Mouse (Mus musculus): ENCODE data around the gene Opalin. TPM values are rescaled to one million over a fixed set of nuclear protein-coding genes. Genes with fewer than 3 reads are reported as not detected.

The Opalin gene
- polyA plus RNA-seq, 1 experiment from 2014 or later, result not detected

GRCm38 (mm10) chr19:41071500-41071899 lies 5.4 kb downstream of the Opalin start:
- H3K4me1 ChIP-seq, result no peaks in the 10 kb centered on the region
- H3K4me3 ChIP-seq, result no peak overlapping the region
- H3K36me3 ChIP-seq, result no peaks in the 10 kb centered on the region
- H3K9ac ChIP-seq, result no peak overlapping the region
- H3K9me3 ChIP-seq, result no peaks in the 10 kb centered on the region
- H3K4me2 ChIP-seq (replicated peaks), result no peak overlapping the region
- ATAC-seq (ENCODE audit: low FRiP score, low read depth), result no peak
- H3K27me3 ChIP-seq (replicated peaks), result no peaks in the 10 kb centered on the region
- H3K27ac ChIP-seq, result no peak overlapping the region
- 9% methylated on average over 8 of the region's 8 CpGs for WGBS

- no peak overlapping the region for H3K4me3 ChIP-seq
- no peak overlapping the region for H3K4me2 ChIP-seq (replicated peaks)
- ATAC-seq (ENCODE audit: low FRiP score, low read depth), result no peak
- WGBS, result 67% methylated on average over 4 of the region's 4 CpGs
- H3K27me3 ChIP-seq (replicated peaks), result no peaks in the 10 kb centered on the region
- H3K36me3 ChIP-seq, result no peaks in the 10 kb centered on the region
- no peak overlapping the region for H3K9ac ChIP-seq
- no peak overlapping the region for H3K27ac ChIP-seq
- no peaks in the 10 kb centered on the region for H3K9me3 ChIP-seq
- H3K4me1 ChIP-seq, result no peaks in the 10 kb centered on the region
Observed at GRCm38 (mm10) chr19:41054702-41055101, 22.2 kb downstream of the Opalin start.

GRCm38 (mm10) chr19:41053530-41053929 lies 23.4 kb downstream of the Opalin start:
- H3K4me3 ChIP-seq, result no peak overlapping the region

GRCm38 (mm10) chr19:41052247-41052646 lies 24.7 kb downstream of the Opalin start:
- Histone ChIP-seq H3K4me1 (no peaks in the 10 kb centered on the region), H3K27ac (no peak overlapping the region), H3K27me3 (replicated peaks) (no peaks in the 10 kb centered on the region), H3K36me3 (no peaks in the 10 kb centered on the region), H3K4me2 (replicated peaks) (no peak overlapping the region), H3K9me3 (no peaks in the 10 kb centered on the region), H3K4me3 (no peak overlapping the region), H3K9ac (no peak overlapping the region)
- no peak for ATAC-seq (ENCODE audit: low FRiP score, low read depth)
- WGBS, result 64% methylated on average over 5 of the region's 5 CpGs

More at GRCm38 (mm10) chr19:41053530-41053929, 23.4 kb downstream of the Opalin start:
- no peaks in the 10 kb centered on the region for H3K36me3 ChIP-seq
- no peak overlapping the region for H3K9ac ChIP-seq
- ATAC-seq (ENCODE audit: low FRiP score, low read depth), result no peak
- WGBS, result 41% methylated on average over 10 of the region's 10 CpGs
- H3K4me1 ChIP-seq, result no peaks in the 10 kb centered on the region
- no peak overlapping the region for H3K27ac ChIP-seq
- H3K4me2 ChIP-seq (replicated peaks), result no peak overlapping the region
- no peaks in the 10 kb centered on the region for H3K27me3 ChIP-seq (replicated peaks)
- H3K9me3 ChIP-seq, result no peaks in the 10 kb centered on the region

GRCm38 (mm10) chr19:41051714-41052113 lies 25.2 kb downstream of the Opalin start:
- no peak overlapping the region for H3K27ac ChIP-seq
- no peak overlapping the region for H3K4me3 ChIP-seq
- no peak overlapping the region for H3K9ac ChIP-seq
- H3K4me1 ChIP-seq, result no peaks in the 10 kb centered on the region
- ATAC-seq (ENCODE audit: low FRiP score, low read depth), result no peak
- 84% methylated on average over 1 of the region's 1 CpGs for WGBS
- H3K27me3 ChIP-seq (replicated peaks), result no peaks in the 10 kb centered on the region
- H3K9me3 ChIP-seq, result no peaks in the 10 kb centered on the region
- no peak overlapping the region for H3K4me2 ChIP-seq (replicated peaks)
- H3K36me3 ChIP-seq, result no peaks in the 10 kb centered on the region

GRCm38 (mm10) chr19:41048187-41048559 lies 28.7 kb downstream of the Opalin start:
- no peak overlapping the region for H3K9ac ChIP-seq
- WGBS, result 89% methylated on average over 3 of the region's 3 CpGs
- H3K4me1 ChIP-seq, result no peaks in the 10 kb centered on the region
- H3K36me3 ChIP-seq, result no peaks in the 10 kb centered on the region
- no peaks in the 10 kb centered on the region for H3K27me3 ChIP-seq (replicated peaks)
- no peak overlapping the region for H3K4me2 ChIP-seq (replicated peaks)
- no peak for ATAC-seq (ENCODE audit: low FRiP score, low read depth)
- H3K27ac ChIP-seq, result no peak overlapping the region
- H3K9me3 ChIP-seq, result no peaks in the 10 kb centered on the region
- no peak overlapping the region for H3K4me3 ChIP-seq

- 89% methylated on average over 9 of the region's 9 CpGs for WGBS
- no peak for ATAC-seq (ENCODE audit: low FRiP score, low read depth)
- H3K27ac ChIP-seq, result no peak overlapping the region
- no peak overlapping the region for H3K9ac ChIP-seq
- no peaks in the 10 kb centered on the region for H3K27me3 ChIP-seq (replicated peaks)
- H3K36me3 ChIP-seq, result no peaks in the 10 kb centered on the region
- no peaks in the 10 kb centered on the region for H3K9me3 ChIP-seq
- no peak overlapping the region for H3K4me3 ChIP-seq
- no peak overlapping the region for H3K4me2 ChIP-seq (replicated peaks)
- no peaks in the 10 kb centered on the region for H3K4me1 ChIP-seq
Observed at GRCm38 (mm10) chr19:41047437-41048186, 29.3 kb downstream of the Opalin start.

GRCm38 (mm10) chr19:41045091-41045770 lies 31.7 kb downstream of the Opalin start:
- Histone ChIP-seq H3K27me3 (replicated peaks) (no peaks in the 10 kb centered on the region), H3K27ac (no peak overlapping the region), H3K36me3 (no peaks in the 10 kb centered on the region), H3K9me3 (no peaks in the 10 kb centered on the region), H3K4me2 (replicated peaks) (no peak overlapping the region), H3K4me1 (no peaks in the 10 kb centered on the region), H3K4me3 (no peak overlapping the region), H3K9ac (no peak overlapping the region)
- WGBS, result 62% methylated on average over 10 of the region's 10 CpGs
- no peak for ATAC-seq (ENCODE audit: low FRiP score, low read depth)

GRCm38 (mm10) chr19:41039110-41039509 lies 37.8 kb downstream of the Opalin start:
- no peaks in the 10 kb centered on the region for H3K36me3 ChIP-seq
- no peaks in the 10 kb centered on the region for H3K27me3 ChIP-seq (replicated peaks)
- H3K4me1 ChIP-seq, result no peaks in the 10 kb centered on the region
- 87% methylated on average over 7 of the region's 7 CpGs for WGBS
- H3K9ac ChIP-seq, result no peak overlapping the region
- H3K4me3 ChIP-seq, result no peak overlapping the region
- H3K27ac ChIP-seq, result no peak overlapping the region
- no peak overlapping the region for H3K4me2 ChIP-seq (replicated peaks)
- no peak for ATAC-seq (ENCODE audit: low FRiP score, low read depth)
- H3K9me3 ChIP-seq, result no peaks in the 10 kb centered on the region

GRCm38 (mm10) chr19:41035809-41036551 lies 40.9 kb downstream of the Opalin start:
- WGBS, result 77% methylated on average over 4 of the region's 4 CpGs
- no peak for ATAC-seq (ENCODE audit: low FRiP score, low read depth)
- Histone ChIP-seq H3K4me3 (no peak overlapping the region), H3K9ac (no peak overlapping the region), H3K9me3 (no peaks in the 10 kb centered on the region), H3K36me3 (no peaks in the 10 kb centered on the region), H3K4me1 (no peaks in the 10 kb centered on the region), H3K4me2 (replicated peaks) (no peak overlapping the region), H3K27ac (no peak overlapping the region), H3K27me3 (replicated peaks) (no peaks in the 10 kb centered on the region)

GRCm38 (mm10) chr19:41031869-41032268 lies 45.0 kb downstream of the Opalin start:
- ATAC-seq (ENCODE audit: low FRiP score, low read depth), result no peak
- Histone ChIP-seq H3K4me2 (replicated peaks) (no peak overlapping the region), H3K4me1 (no peaks in the 10 kb centered on the region), H3K4me3 (no peak overlapping the region), H3K36me3 (no peaks in the 10 kb centered on the region), H3K27ac (no peak overlapping the region), H3K9ac (no peak overlapping the region), H3K27me3 (replicated peaks) (no peaks in the 10 kb centered on the region), H3K9me3 (no peaks in the 10 kb centered on the region)
- WGBS, result 85% methylated on average over 6 of the region's 6 CpGs

- H3K9me3 ChIP-seq, result no peaks in the 10 kb centered on the region
- H3K27me3 ChIP-seq (replicated peaks), result no peaks in the 10 kb centered on the region
- H3K4me2 ChIP-seq (replicated peaks), result no peak overlapping the region
- H3K4me3 ChIP-seq, result no peak overlapping the region
- H3K36me3 ChIP-seq, result no peaks in the 10 kb centered on the region
- no peak overlapping the region for H3K27ac ChIP-seq
- H3K9ac ChIP-seq, result no peak overlapping the region
- ATAC-seq (ENCODE audit: low FRiP score, low read depth), result no peak
- H3K4me1 ChIP-seq, result no peaks in the 10 kb centered on the region
- WGBS, result 85% methylated on average over 11 of the region's 11 CpGs
Observed at GRCm38 (mm10) chr19:41031009-41031408, 45.9 kb downstream of the Opalin start.

Measured in neural tube, embryonic 12.5 days (tissue).